Mouse (Mus musculus) hindbrain, embryonic 10.5 days (tissue): Measurements from ENCODE around the gene Cdc42ep2. TPM values are rescaled to one million over a fixed set of nuclear protein-coding genes. Genes with fewer than 3 reads are reported as not detected.

Experiments used
- DNase-seq: peaks from one replicate; pipeline ENCODE4 v3.0.0-alpha.2; 2017; ENCODE audit warnings: low spot score
- H3K27ac ChIP-seq: fragments of 300-500 bp; sonication (generic); 2 replicates; pipeline ENCODE4 v1.5.1; 2016; ENCODE audit warnings: mild to moderate bottlenecking, moderate library complexity
- H3K27me3 ChIP-seq: fragments of 300-500 bp; sonication (generic); 2 replicates; pipeline ENCODE4 v1.6.1; 2016; ENCODE audit warnings: mild to moderate bottlenecking; ENCODE audit not compliant: poor library complexity, insufficient read depth, severe bottlenecking
- H3K36me3 ChIP-seq: fragments of 300-500 bp; sonication (generic); 2 replicates; pipeline ENCODE4 v1.6.1; 2016; ENCODE audit warnings: mild to moderate bottlenecking, moderate library complexity
- H3K4me1 ChIP-seq: fragments of 300-500 bp; sonication (generic); replicated peaks from 2 replicates; pipeline ENCODE4 v1.6.1; 2016; ENCODE audit warnings: mild to moderate bottlenecking
- H3K4me3 ChIP-seq: fragments of 300-500 bp; sonication (generic); 2 replicates; pipeline ENCODE4 v1.5.1; 2016; ENCODE audit warnings: mild to moderate bottlenecking, moderate library complexity
- H3K9me3 ChIP-seq: fragments of 300-500 bp; sonication (generic); 2 replicates; pipeline ENCODE4 v1.6.1; 2016; ENCODE audit warnings: mild to moderate bottlenecking, moderate library complexity
- WGBS: fragments of 180-500 bp; shearing (Covaris S2); methylation state at CpG from one replicate; pipeline ENCODE4 v1.1.7; 2016; 5-methylcytosine and 5-hydroxymethylcytosine counted together
- polyA plus RNA-seq: library from polyadenylated mRNA; unstranded; fragments of >200 nt; fragmentation: Nextera tagmentation; extraction: Ambion mirVana; gene quantifications from 2 replicates; pipeline ENCODE4 v1.2.1, GENCODE M21; 2016

Cdc42ep2 gene
- 2.0 and 2.9 TPM in 2 replicates for polyA plus RNA-seq

GRCm38 (mm10) chr19:5924713-5925093 lies at the start of gene Cdc42ep2:
Cdc42ep2 (minus strand) TSS chr19:5924816.
- H3K36me3 ChIP-seq, result no peaks in the 10 kb centered on the region
- DNase-seq, result peak; percentile 93
- H3K4me1 ChIP-seq, result peaks cover 45% of the 10 kb centered on the region
- no peaks in the 10 kb centered on the region for H3K9me3 ChIP-seq
- peak within 1 kb of the TSS; percentile 63 for H3K4me3 ChIP-seq
- 0% methylated on average over 18 of the region's 18 CpGs for WGBS
- H3K27ac ChIP-seq, result peak within 1 kb of the TSS; percentile 69
- H3K27me3 ChIP-seq, result peaks cover 26% of the 10 kb centered on the region

- H3K4me3 ChIP-seq, result no peak overlapping the region
- 91% methylated on average over 10 of the region's 10 CpGs for WGBS
- H3K27ac ChIP-seq, result no peak overlapping the region
- H3K4me1 ChIP-seq, result peaks cover 23% of the 10 kb centered on the region
- H3K9me3 ChIP-seq, result no peaks in the 10 kb centered on the region
- no peaks in the 10 kb centered on the region for H3K27me3 ChIP-seq
- no peaks in the 10 kb centered on the region for H3K36me3 ChIP-seq
- no peak for DNase-seq
Observed at GRCm38 (mm10) chr19:5967664-5968063, 43.0 kb upstream of the Cdc42ep2 start.

- Histone ChIP-seq H3K27me3 (no peaks in the 10 kb centered on the region), H3K4me3 (no peak overlapping the region), H3K36me3 (peaks cover under 1% of the 10 kb centered on the region; the same call in 1 of the 2 replicates), H3K4me1 (peaks cover 30% of the 10 kb centered on the region), H3K9me3 (no peaks in the 10 kb centered on the region), H3K27ac (no peak overlapping the region)
- 71% methylated on average over 6 of the region's 6 CpGs for WGBS
- no peak for DNase-seq
Observed at GRCm38 (mm10) chr19:5966786-5967185, 42.2 kb upstream of the Cdc42ep2 start.

GRCm38 (mm10) chr19:5965910-5966309 lies 41.3 kb upstream of the Cdc42ep2 start:
- 89% methylated on average over 2 of the region's 2 CpGs for WGBS
- H3K9me3 ChIP-seq, result no peaks in the 10 kb centered on the region
- peaks cover 9% of the 10 kb centered on the region for H3K36me3 ChIP-seq
- no peak overlapping the region for H3K27ac ChIP-seq
- H3K4me3 ChIP-seq, result no peak overlapping the region
- DNase-seq, result no peak
- H3K27me3 ChIP-seq, result no peaks in the 10 kb centered on the region
- H3K4me1 ChIP-seq, result peaks cover 38% of the 10 kb centered on the region

GRCm38 (mm10) chr19:5965280-5965679 lies 40.7 kb upstream of the Cdc42ep2 start:
- H3K36me3 ChIP-seq, result peaks cover 15% of the 10 kb centered on the region

GRCm38 (mm10) chr19:5964804-5965203 lies 40.2 kb upstream of the Cdc42ep2 start:
- DNase-seq, result no peak
- Histone ChIP-seq H3K9me3 (no peaks in the 10 kb centered on the region), H3K4me3 (peak overlapping the region; percentile 84), H3K4me1 (peaks cover 40% of the 10 kb centered on the region), H3K36me3 (peaks cover 19% of the 10 kb centered on the region), H3K27ac (peak overlapping the region; percentile 91; the same call in 1 of the 2 replicates), H3K27me3 (no peaks in the 10 kb centered on the region)
- WGBS, result 82% methylated on average over 2 of the region's 2 CpGs

More at GRCm38 (mm10) chr19:5965280-5965679, 40.7 kb upstream of the Cdc42ep2 start:
- H3K27ac ChIP-seq, result no peak overlapping the region
- no peaks in the 10 kb centered on the region for H3K27me3 ChIP-seq
- WGBS, result 10% methylated on average over 4 of the region's 4 CpGs
- H3K4me1 ChIP-seq, result peaks cover 40% of the 10 kb centered on the region
- H3K4me3 ChIP-seq, result no peak overlapping the region
- DNase-seq, result peak; percentile 79
- no peaks in the 10 kb centered on the region for H3K9me3 ChIP-seq

- peak; percentile 89 for DNase-seq
- Histone ChIP-seq H3K36me3 (peaks cover 27% of the 10 kb centered on the region), H3K4me3 (peak within 1 kb of the TSS; percentile 84), H3K4me1 (peaks cover 40% of the 10 kb centered on the region), H3K9me3 (no peaks in the 10 kb centered on the region), H3K27ac (peak within 1 kb of the TSS; percentile 91), H3K27me3 (no peaks in the 10 kb centered on the region)
- under 1% methylated on average over 50 of the region's 50 CpGs for WGBS
Observed at GRCm38 (mm10) chr19:5963883-5964562, 39.4 kb upstream of the Cdc42ep2 start, which contains the start of gene Pola2. Pola2 (minus strand) TSS chr19:5964202.

- Histone ChIP-seq H3K27ac (no peak overlapping the region), H3K4me3 (peak overlapping the region; percentile 84), H3K27me3 (no peaks in the 10 kb centered on the region), H3K36me3 (peaks cover 41% of the 10 kb centered on the region), H3K4me1 (peaks cover 40% of the 10 kb centered on the region), H3K9me3 (no peaks in the 10 kb centered on the region)
- no peak for DNase-seq
- WGBS, result 36% methylated on average over 1 of the region's 1 CpGs
Observed at GRCm38 (mm10) chr19:5962651-5963050, 38.0 kb upstream of the Cdc42ep2 start.

- Histone ChIP-seq H3K9me3 (no peaks in the 10 kb centered on the region), H3K27me3 (no peaks in the 10 kb centered on the region), H3K27ac (no peak overlapping the region), H3K4me1 (peaks cover 20% of the 10 kb centered on the region), H3K36me3 (peaks cover 92% of the 10 kb centered on the region), H3K4me3 (no peak overlapping the region)
- DNase-seq, result no peak
- WGBS, result 91% methylated on average over 5 of the region's 5 CpGs
Observed at GRCm38 (mm10) chr19:5957371-5957770, 32.8 kb upstream of the Cdc42ep2 start.

- Histone ChIP-seq H3K27ac (no peak overlapping the region), H3K27me3 (no peaks in the 10 kb centered on the region), H3K9me3 (no peaks in the 10 kb centered on the region), H3K36me3 (peaks cover 97% of the 10 kb centered on the region), H3K4me3 (no peak overlapping the region; the same call in 1 of the 2 replicates), H3K4me1 (peaks cover 16% of the 10 kb centered on the region)
- WGBS, result 43% methylated on average over 3 of the region's 3 CpGs
- DNase-seq, result peak; percentile 77
Observed at GRCm38 (mm10) chr19:5956685-5957084, 32.1 kb upstream of the Cdc42ep2 start.

- peaks cover 9% of the 10 kb centered on the region for H3K4me1 ChIP-seq
- peaks cover 97% of the 10 kb centered on the region for H3K36me3 ChIP-seq
- H3K27me3 ChIP-seq, result no peaks in the 10 kb centered on the region
- no peak overlapping the region for H3K27ac ChIP-seq
- H3K4me3 ChIP-seq, result no peak overlapping the region
- DNase-seq, result no peak
- WGBS, result 88% methylated on average over 28 of the region's 28 CpGs
- no peaks in the 10 kb centered on the region for H3K9me3 ChIP-seq
Observed at GRCm38 (mm10) chr19:5955704-5956670, 31.4 kb upstream of the Cdc42ep2 start.

GRCm38 (mm10) chr19:5954936-5955335 lies 30.3 kb upstream of the Cdc42ep2 start:
- peaks cover 98% of the 10 kb centered on the region for H3K36me3 ChIP-seq
- no peak for DNase-seq
- 90% methylated on average over 10 of the region's 10 CpGs for WGBS

More at GRCm38 (mm10) chr19:5954936-5955335, 30.3 kb upstream of the Cdc42ep2 start:
- Histone ChIP-seq H3K4me1 (peaks cover 6% of the 10 kb centered on the region), H3K27me3 (no peaks in the 10 kb centered on the region), H3K9me3 (no peaks in the 10 kb centered on the region), H3K27ac (no peak overlapping the region), H3K4me3 (no peak overlapping the region)
